Mouse (Mus musculus) ZHBTc4 (cell line): ENCODE results near the gene Ttc7.

Experiments used
- DNase-seq: peaks from one replicate; pipeline ENCODE4 v3.0.0-alpha.2; 2011; ENCODE audit warnings: low read depth, low spot score

Ttc7 gene

DNA sequence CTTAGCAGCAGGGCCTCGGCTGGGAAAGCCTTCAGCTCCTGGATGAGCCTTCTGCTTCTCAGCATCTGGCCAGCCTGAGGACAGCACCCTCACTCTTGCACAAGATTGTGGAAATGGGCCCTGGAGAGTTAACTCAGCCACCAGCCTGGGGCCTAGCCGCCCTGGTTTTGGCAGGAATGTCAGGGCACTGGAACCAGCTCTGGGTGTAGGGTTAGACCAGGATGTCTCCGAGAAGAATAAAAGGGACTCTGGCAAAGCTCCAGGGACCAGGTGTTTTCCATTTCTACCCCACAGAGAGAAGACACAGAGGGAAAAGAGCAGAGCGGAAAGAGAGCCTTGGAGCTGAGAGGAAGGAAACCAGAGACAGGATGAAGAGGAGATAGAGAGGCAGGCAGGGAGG lies 84.5 kb downstream of the Ttc7 start:
- DNase-seq, result no peak

DNA sequence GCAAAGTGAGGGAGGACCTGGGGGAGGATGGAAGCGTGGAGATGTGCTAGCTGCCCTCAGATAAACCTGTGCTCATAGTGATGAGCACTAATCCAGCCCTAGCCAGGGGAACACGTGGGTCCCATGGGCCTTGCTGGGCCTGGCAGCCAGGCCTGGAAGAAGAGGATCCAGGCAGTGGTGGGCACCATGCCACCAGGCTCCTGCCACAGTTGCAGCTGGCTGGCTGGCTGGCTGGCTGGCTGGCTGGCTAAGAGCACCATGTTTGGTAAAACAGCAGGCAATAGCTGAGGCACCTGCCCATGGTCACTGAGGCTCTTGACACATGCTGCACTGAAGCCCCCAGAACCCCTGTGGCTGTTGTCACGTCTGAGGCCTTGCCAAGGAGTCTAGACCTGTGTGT lies 85.0 kb downstream of the Ttc7 start:
- no peak for DNase-seq

- no peak for DNase-seq
Measured at GRCm38 (mm10) chr17:87368481-87368880, 85.8 kb downstream of the Ttc7 start.

GRCm38 (mm10) chr17:87369270-87369759 lies 86.6 kb downstream of the Ttc7 start:
- no peak for DNase-seq

GRCm38 (mm10) chr17:87372189-87372588 lies 89.5 kb downstream of the Ttc7 start:
- no peak for DNase-seq

GRCm38 (mm10) chr17:87373327-87373726 lies 90.6 kb downstream of the Ttc7 start:
- DNase-seq, result no peak

GRCm38 (mm10) chr17:87375941-87376511 lies 93.3 kb downstream of the Ttc7 start:
- peak; percentile 58 for DNase-seq

GRCm38 (mm10) chr17:87376831-87377471 lies 94.3 kb downstream of the Ttc7 start:
- no peak for DNase-seq

GRCm38 (mm10) chr17:87377536-87377935 lies 94.8 kb downstream of the Ttc7 start:
- no peak for DNase-seq

DNA sequence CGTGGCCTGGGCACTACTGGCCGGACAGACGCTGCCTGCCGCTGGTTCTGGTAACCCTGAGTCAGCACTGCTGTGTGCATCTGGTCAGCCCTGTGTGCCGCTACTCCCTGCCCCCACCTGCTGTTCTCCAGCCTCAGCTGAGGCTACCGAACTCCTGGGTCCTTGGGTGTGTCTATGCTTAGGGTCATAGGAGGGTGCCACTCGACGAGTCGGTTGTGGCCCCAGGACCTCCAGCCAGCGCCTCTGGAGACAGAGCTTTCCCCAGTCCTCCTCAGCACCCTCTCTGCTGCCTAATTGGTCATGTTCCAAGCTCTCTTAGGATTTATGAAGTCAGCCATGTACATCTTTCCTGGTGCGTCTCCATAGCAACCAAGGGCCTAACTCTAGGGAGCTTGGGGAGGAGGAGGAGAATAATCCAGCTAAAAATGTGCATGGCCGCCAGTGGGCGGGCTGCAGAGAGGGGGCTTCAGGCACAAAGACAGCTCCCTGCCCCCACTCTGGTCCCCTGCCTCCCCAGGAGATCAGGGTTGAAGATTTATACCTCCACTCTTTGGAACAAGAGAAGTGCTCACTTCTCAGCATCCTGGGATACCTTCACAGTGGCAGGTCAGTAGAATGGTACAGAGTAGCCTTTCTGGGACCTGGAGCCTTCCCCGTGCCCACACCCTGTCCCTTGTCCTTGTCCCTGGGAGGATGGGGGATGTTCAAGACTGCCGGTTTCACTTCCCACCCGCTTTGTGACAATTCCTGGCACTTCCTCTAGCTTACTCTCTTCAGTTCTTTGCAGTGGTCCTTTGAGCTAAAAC lies 95.9 kb downstream of the Ttc7 start:
- DNase-seq, result peak; percentile 52

- DNase-seq, result no peak
Measured at GRCm38 (mm10) chr17:87379160-87379624, 96.5 kb downstream of the Ttc7 start.

DNA sequence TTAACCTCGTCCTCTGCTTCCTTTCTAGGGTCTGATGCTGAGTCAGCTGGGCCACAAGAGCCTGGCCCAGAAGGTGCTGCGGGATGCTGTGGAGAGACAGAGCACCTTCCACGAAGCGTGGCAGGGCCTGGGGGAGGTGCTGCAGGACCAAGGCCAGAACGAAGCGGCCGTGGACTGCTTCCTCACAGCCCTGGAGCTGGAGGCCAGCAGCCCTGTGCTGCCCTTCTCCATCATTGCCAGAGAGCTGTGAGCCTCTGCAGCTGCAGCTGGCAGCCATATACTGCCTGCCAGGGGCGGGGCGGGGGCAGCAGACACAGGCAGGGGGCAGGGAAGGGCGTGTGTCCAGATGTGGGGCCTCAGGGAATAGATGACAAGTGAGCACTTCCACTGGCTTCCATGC lies 97.1 kb downstream of the Ttc7 start:
- DNase-seq, result no peak

GRCm38 (mm10) chr17:87380681-87381080 lies 98.0 kb downstream of the Ttc7 start:
- DNase-seq, result no peak

DNA sequence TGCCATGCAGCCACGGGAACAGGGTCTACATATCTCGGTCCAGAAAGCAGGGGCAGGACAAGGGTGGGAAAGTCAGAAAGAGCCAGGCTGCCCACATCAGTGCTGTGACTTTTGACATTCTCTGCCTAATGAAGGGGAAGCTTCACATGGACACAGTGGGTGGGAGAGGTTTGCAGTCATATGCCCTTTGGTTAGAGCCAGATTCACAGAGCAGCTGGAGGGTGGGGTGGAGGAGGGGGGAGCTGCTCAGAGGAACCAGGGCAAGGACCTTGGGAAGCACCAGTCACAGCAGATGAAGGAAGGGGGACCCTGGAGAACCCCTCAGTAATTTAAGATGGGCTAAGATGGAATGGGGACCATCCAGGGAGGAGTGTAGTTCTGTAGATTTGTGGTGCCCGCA lies 103.1 kb downstream of the Ttc7 start:
- DNase-seq, result no peak

GRCm38 (mm10) chr17:87387068-87387467 lies 104.4 kb downstream of the Ttc7 start:
- DNase-seq, result no peak

DNA sequence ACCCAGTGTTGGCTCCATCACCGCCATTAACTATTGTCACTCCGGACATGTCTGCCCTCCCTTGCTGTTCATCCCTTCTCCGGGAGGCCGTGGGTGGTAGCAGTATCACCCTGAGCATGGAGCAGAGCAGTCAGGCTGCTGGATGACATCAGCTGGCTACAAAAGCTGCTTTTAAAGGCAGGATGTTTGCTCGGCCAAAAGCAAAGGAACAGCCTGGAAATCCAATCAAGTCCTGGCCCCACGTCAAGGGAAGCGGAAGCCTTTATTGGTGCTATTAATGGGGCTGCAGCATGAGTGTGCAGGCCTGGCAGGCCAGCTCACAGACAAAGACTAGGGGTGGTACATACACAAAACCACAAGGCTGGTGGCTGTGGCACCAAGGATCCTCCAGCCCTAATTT lies 108.6 kb downstream of the Ttc7 start:
- DNase-seq, result no peak

GRCm38 (mm10) chr17:87397088-87397487 lies 114.4 kb downstream of the Ttc7 start:
- no peak for DNase-seq

DNA sequence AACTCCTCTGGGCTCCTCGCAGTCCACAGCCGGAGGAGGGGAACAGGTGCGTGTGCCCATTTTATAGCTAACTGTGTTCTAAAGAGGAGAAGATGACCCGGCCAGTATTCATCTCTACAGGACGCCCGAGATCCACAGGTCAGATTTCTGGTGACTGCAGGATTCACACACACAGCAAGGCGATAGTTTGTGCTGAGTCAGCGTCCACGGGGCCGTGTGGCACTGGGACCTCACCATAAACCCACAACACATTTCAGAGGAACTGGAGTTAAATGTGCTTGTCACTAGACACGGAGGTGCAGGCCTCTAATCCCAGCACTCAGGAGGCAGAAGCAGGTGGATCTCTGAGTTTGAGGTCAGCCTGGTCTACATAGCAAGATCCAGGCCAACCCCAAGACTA lies 119.8 kb downstream of the Ttc7 start:
- no peak for DNase-seq

GRCm38 (mm10) chr17:87403462-87403861 lies 120.8 kb downstream of the Ttc7 start:
- DNase-seq, result no peak

GRCm38 (mm10) chr17:87405576-87405975 lies 122.9 kb downstream of the Ttc7 start:
- peak; percentile 48 for DNase-seq

GRCm38 (mm10) chr17:87406646-87407045 lies 124.0 kb downstream of the Ttc7 start:
- DNase-seq, result peak; percentile 70

DNA sequence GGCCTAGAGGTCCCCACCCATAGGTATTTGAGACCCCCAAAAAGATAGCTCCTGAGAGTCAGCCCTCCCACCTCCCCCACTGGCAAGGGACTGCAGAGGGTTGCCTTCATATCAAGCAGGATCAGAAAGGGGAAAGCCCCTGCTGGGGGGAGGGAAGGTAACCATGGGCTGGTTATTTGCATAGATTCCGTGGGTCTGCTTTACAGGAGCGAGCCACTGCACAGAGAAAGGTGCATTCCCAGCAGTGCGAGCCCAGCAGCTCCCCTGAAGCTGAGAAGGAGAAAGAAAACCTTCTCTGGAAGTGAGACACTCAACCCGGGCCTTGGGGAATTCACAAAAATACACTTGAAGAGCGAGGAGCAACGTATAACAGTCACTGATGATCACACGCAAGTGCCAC lies 135.4 kb downstream of the Ttc7 start:
- DNase-seq, result no peak

DNA sequence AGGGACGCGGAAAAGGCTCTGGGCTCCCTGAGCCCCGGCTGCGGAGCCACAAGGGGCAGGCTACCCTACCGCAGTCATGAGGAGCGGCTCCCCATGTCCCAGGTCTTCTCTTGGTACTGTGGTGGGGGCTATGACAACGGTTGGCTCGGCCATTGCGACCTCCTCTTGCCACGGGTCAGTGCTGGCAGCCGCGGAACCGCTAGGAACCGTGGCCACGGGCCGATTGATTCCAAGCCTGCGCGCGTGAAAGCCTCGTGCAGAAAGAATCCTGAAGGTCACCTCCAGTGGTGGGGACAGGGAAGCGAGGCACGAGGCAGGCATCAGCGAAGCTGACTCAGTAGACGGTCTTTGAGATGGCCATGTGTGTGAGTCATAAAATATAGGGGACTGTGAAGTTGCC lies 144.8 kb downstream of the Ttc7 start, which contains the start of gene Stpg4:
Gene Stpg4 (minus strand): TSS at position 231 of the 400 bp plus-strand sequence.
- peak; percentile 53 for DNase-seq
